Mouse (Mus musculus) megakaryocyte, embryonic 14.5 days (primary cell): Measurements from ENCODE around the gene Fbxo3.

Experiments used
- FLI1 ChIP-seq: IDR thresholded peaks from 2 replicates; pipeline ENCODE4 v1.6.1; 2012; ENCODE audit warnings: low read length, inconsistent platforms, mixed read lengths
- GATA1 ChIP-seq: IDR thresholded peaks from 3 replicates; pipeline ENCODE4 v1.6.1; 2012; ENCODE audit warnings: mixed read lengths, low read length, inconsistent platforms, borderline replicate concordance

DNA sequence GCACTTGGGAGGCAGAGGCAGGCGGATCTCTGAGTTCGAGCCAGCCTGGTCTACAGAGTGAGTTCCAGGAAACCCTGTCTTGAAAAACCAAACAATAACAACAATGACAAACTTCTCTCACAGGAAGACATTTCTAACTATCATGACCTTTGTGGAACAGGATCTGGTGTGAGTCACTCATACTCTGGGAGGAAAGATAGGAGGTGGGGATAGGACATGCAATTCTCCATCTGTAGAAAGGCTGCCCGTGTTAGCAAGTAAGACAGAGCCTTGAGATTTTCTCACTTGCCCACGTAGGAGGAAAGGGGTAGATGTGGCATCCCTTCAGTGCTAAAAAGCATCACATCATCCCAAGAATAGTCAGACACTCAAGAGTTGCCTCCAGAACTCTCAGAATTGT, 25.7 kb upstream of the Fbxo3 start:
- TF ChIP-seq FLI1 (no peak), GATA1 (no peak)
